ENCODE assay signal across 27 mouse cellular contexts in genomic region chr1:86887060-86887459, GRCm38 (mm10).
DNase-seq lines count a peak whose midpoint lies in the region; ATAC-seq and TF ChIP-seq lines count a peak whose summit lies in the region.
"Had no signal": no experiment of that assay in that cellular context is flagged by ENCODE, and none has a peak within 500 bp of the region (broad histone marks: within the 10 kb centered on the region; RNA-seq: fewer than 3 reads in every experiment).

No protein-coding gene starts in this region.

- H3K9me3 ChIP-seq in forebrain, embryonic 11.5 days (ENCODE audit: control insufficient read depth, low read length): no peaks in the 10 kb centered on the region
- H3K9me3 ChIP-seq: embryonic facial prominence, embryonic 12.5 days; embryonic facial prominence, embryonic 15.5 days; forebrain, embryonic 12.5 days; forebrain, embryonic 15.5 days; heart, embryonic 10.5 days; heart, embryonic 13.5 days; intestine, embryonic 15.5 days had no signal

- ATAC-seq in forebrain, embryonic 11.5 days (replicated peaks; ENCODE audit: low FRiP score): no peak
- ATAC-seq: forebrain, embryonic 15.5 days; hindbrain, postnatal 0 days; intestine, embryonic 15.5 days; Patski had no signal

- no peak for TF ChIP-seq CTCF in layer of hippocampus, adult 2 months (conservative IDR thresholded peaks at IDR 0.05)

- peak; percentile 24 for DNase-seq in CD4-positive, CD25-positive, alpha-beta regulatory T cell, adult 2 months (ENCODE audit: low read depth, low spot score)
- peak; percentile 20 for DNase-seq in MN1 (ENCODE audit: low spot score)
- peak; percentile 29 for DNase-seq in induced T-regulatory cell, adult 2 months (ENCODE audit: low read depth)
- DNase-seq in lung, postnatal 36 days: no peak
- no peak for DNase-seq in layer of hippocampus, adult 2 months (ENCODE audit: low spot score in 2 of 2)
- DNase-seq in forebrain, embryonic 11.5 days (ENCODE audit: low spot score): no peak
- DNase-seq: adrenal gland, adult 2 months; adrenal gland, postnatal 14 days; cerebellum, adult 11 months; cerebellum, adult 2 months; cerebellum, adult 9-11 months; cerebellum, postnatal 25 days; gastrocnemius, postnatal 25 days; heart, adult 2 months; heart, postnatal 14 days; heart, postnatal 4 days; kidney, adult 11 months had no signal

- H3K4me1 ChIP-seq in forebrain, embryonic 11.5 days (replicated peaks; ENCODE audit: control insufficient read depth, insufficient read depth, low read length): no peaks in the 10 kb centered on the region
- H3K4me1 ChIP-seq: embryonic facial prominence, embryonic 12.5 days; embryonic facial prominence, embryonic 15.5 days; forebrain, embryonic 12.5 days; forebrain, embryonic 15.5 days; heart, embryonic 10.5 days; heart, embryonic 13.5 days; intestine, embryonic 15.5 days had no signal

- WGBS in forebrain, embryonic 11.5 days: 97% methylated on average over 1 of the region's 1 CpGs

- H3K27ac ChIP-seq in layer of hippocampus, adult 2 months: no peak overlapping the region
- H3K27ac ChIP-seq in forebrain, embryonic 11.5 days (ENCODE audit: low read depth, low read length): no peak overlapping the region
- H3K27ac ChIP-seq: embryonic facial prominence, embryonic 12.5 days; embryonic facial prominence, embryonic 15.5 days; forebrain, embryonic 12.5 days; forebrain, embryonic 15.5 days; heart, adult 2 months; heart, embryonic 10.5 days; heart, embryonic 13.5 days; hindbrain, embryonic 14.5 days; hindbrain, postnatal 0 days; intestine, embryonic 15.5 days had no signal

- H3K36me3 ChIP-seq in forebrain, embryonic 11.5 days (ENCODE audit: control insufficient read depth, insufficient read depth, low read length): no peaks in the 10 kb centered on the region
- H3K36me3 ChIP-seq: embryonic facial prominence, embryonic 12.5 days; embryonic facial prominence, embryonic 15.5 days; forebrain, embryonic 12.5 days; forebrain, embryonic 15.5 days; heart, embryonic 10.5 days; heart, embryonic 13.5 days; intestine, embryonic 15.5 days had no signal

- no peak overlapping the region for H3K4me2 ChIP-seq in forebrain, embryonic 11.5 days (ENCODE audit: low read depth, low read length, severe bottlenecking)
- H3K4me2 ChIP-seq: embryonic facial prominence, embryonic 12.5 days; embryonic facial prominence, embryonic 15.5 days; forebrain, embryonic 12.5 days; forebrain, embryonic 15.5 days; heart, embryonic 13.5 days; hindbrain, embryonic 14.5 days; intestine, embryonic 15.5 days had no signal

- no peak overlapping the region for H3K9ac ChIP-seq in forebrain, embryonic 11.5 days (ENCODE audit: low read length)
- H3K9ac ChIP-seq: embryonic facial prominence, embryonic 12.5 days; embryonic facial prominence, embryonic 15.5 days; forebrain, embryonic 12.5 days; forebrain, embryonic 15.5 days; heart, embryonic 13.5 days; hindbrain, embryonic 14.5 days; intestine, embryonic 15.5 days had no signal

- H3K4me3 ChIP-seq in layer of hippocampus, adult 2 months: no peak overlapping the region
- H3K4me3 ChIP-seq in forebrain, embryonic 11.5 days (ENCODE audit: low read depth, low read length): no peak overlapping the region
- H3K4me3 ChIP-seq: embryonic facial prominence, embryonic 12.5 days; embryonic facial prominence, embryonic 15.5 days; forebrain, embryonic 12.5 days; forebrain, embryonic 15.5 days; heart, adult 2 months; heart, embryonic 10.5 days; heart, embryonic 13.5 days; intestine, embryonic 15.5 days had no signal

- H3K27me3 ChIP-seq in forebrain, embryonic 11.5 days (ENCODE audit: control insufficient read depth, insufficient read depth, low read length): no peaks in the 10 kb centered on the region
- H3K27me3 ChIP-seq: embryonic facial prominence, embryonic 12.5 days; embryonic facial prominence, embryonic 15.5 days; forebrain, embryonic 12.5 days; forebrain, embryonic 15.5 days; heart, embryonic 13.5 days; intestine, embryonic 15.5 days; Patski had no signal

Comparison
In these comparisons a context has a peak if more than half of its experiments do, and no peak if none do; other contexts are left out.
1. DNase-seq: peak in CD4-positive, CD25-positive, alpha-beta regulatory T cell, adult 2 months (single experiment), MN1 (single experiment) and induced T-regulatory cell, adult 2 months (single experiment); none in lung, postnatal 36 days (single experiment), layer of hippocampus, adult 2 months (0 of 2) and forebrain, embryonic 11.5 days (single experiment).